Comparison of ENCODE assay signal across 1 mouse cellular context in genomic region chr5:137822602-137823001, GRCm38 (mm10).
TF ChIP-seq lines count a peak whose summit lies in the region.

No protein-coding gene starts in this region.

TF ChIP-seq in CH12.LX, 34 proteins besides CTCF, POLR2A, EP300 and RAD21 (continued from another document):
- peak; percentile 73; the same call in 1 of the 2 replicates for TF ChIP-seq TCF12 (IDR thresholded peaks at IDR 0.05; ENCODE audit: low read depth, low read length)
- TF ChIP-seq JUN (IDR thresholded peaks at IDR 0.05; ENCODE audit: insufficient read depth, low read depth, low read length), result no peak
- peak; percentile 52; the same call in 1 of the 2 replicates for TF ChIP-seq CHD1 (IDR thresholded peaks at IDR 0.05; ENCODE audit: low read depth, low read length)
- no peak for TF ChIP-seq PAX5 (IDR thresholded peaks at IDR 0.05; ENCODE audit: low read length)
- 0 out of 2 replicates have a peak, but pooled peaks have one; percentile 33 for TF ChIP-seq TBP (conservative IDR thresholded peaks at IDR 0.05; ENCODE audit: low read depth, low read length)
